Mouse (Mus musculus): ENCODE data around the gene Slc35f5.
"Not testable (repeated sequence)": the region's sequence is repeated elsewhere in the genome, so short reads cannot be mapped to it uniquely, and the experiment has no call there.

Slc35f5 gene
- long read RNA-seq, experiment 1, transcript Slc35f5-201 (16 exons, 2,733 nt): major isoform, 18 of 23 reads
- long read RNA-seq, experiment 1, partial matches to known transcripts: 1 of 23 reads
- long read RNA-seq, experiment 1, other reads (novel, unspliced or antisense): 4 of 23 reads
- long read RNA-seq, experiment 2, transcript Slc35f5-201 (16 exons, 2,733 nt): major isoform, 14 of 17 reads
- long read RNA-seq, experiment 2, partial matches to known transcripts: 2 of 17 reads
- long read RNA-seq, experiment 2, other reads (novel, unspliced or antisense): 1 of 17 reads

GRCm38 (mm10) chr1:125560259-125561192, at the start of gene Slc35f5:
TSS of gene Slc35f5 (plus strand) at chr1:125560595.
- intact Hi-C loops (cut with DNase I): loop anchor here (2.0 to 5.0 kb wide), 2 partner anchors 38 to 126 kb away; partner anchors contain the start of gene Actr3

- intact Hi-C loops (cut with DNase I): no loop called here
Observed at GRCm38 (mm10) chr1:125514706-125515105, 45.7 kb upstream of the Slc35f5 start.

GRCm38 (mm10) chr1:125516910-125517659, 43.3 kb upstream of the Slc35f5 start:
- intact Hi-C loops (cut with DNase I): no loop called here

DNA sequence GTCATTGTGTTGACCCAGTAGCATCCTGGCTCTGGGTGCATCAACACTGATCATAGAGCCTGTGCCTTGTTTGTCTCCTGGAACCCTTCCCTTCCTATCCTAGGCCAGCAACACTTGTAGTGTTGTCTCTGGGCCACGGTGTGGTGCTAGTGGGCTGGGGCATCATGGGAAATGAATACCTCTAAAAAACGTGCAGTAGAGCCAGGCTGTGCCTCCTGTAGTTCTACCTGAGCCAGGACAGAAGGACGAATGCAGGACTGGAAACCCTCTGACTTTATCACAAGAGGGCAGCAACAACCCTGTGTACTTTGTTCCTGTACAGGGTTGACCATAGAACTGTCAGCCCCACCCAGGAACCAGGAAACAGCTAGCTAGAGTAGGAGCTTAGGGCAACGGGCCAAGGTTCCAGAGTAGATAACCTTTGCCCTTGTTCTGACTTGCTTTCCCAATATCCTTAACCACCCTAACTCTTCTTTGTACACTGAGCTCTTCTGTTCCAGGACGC, 41.2 kb upstream of the Slc35f5 start:
- intact Hi-C loops (cut with DNase I): loop anchor here (2.0 kb wide), 1 partner anchor 54 kb away; no protein-coding TSS in a partner anchor

DNA sequence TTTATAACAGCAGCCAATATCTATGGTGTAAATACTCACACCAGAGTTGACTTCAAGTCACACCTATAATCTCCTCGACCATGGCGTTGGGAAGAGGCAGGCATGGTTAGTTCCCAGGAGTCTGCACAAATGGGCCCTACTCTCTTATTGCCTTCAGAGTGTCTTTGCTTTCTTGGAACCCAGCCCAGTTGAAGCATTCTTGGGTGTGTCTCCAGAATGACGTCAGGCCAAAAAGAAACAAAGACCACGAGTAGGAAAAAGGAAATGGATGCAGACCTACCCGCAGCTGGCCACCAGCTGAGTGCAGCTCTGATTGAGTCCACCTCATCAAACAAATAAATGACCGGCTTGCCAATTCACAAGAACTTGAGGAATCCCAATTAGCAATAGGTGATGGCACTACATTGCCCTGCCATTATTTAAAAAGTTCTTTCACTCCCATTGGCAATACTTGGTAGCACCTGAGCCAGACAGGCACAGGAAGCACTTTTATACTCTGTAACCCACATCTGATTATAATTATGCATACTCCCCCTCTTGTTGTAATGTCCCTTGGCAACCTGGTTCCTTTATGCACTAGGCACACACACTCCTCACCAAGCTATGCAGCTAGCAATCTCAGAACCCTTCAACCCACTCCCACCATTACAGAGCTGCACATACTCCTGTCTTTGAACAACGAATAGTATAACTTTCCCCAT, 34.3 kb upstream of the Slc35f5 start:
- intact Hi-C loops (cut with DNase I): no loop called here

DNA sequence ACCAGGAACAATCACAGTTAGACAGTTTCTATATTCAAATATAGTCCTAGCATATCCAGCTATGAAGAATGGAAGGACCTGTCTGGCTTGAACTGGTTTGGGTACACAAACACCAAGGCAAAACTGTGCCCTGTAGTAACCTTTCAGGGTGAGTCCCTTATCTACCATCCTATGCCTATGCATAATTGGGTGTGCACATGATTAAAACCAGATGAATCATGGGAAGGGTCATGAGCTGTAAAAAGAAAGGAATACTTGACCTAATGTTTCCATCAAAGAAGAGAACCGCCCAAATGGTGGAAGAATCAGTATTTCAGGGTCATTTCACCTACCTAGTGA, 33.8 kb upstream of the Slc35f5 start:
- intact Hi-C loops (cut with DNase I): no loop called here

GRCm38 (mm10) chr1:125527364-125527763, 33.0 kb upstream of the Slc35f5 start:
- intact Hi-C loops (cut with DNase I): no loop called here

GRCm38 (mm10) chr1:125533180-125533912, 27.0 kb upstream of the Slc35f5 start:
- intact Hi-C loops (cut with DNase I): not testable (repeated sequence)

- intact Hi-C loops (cut with DNase I): no loop called here
Observed at GRCm38 (mm10) chr1:125537131-125537530, 23.3 kb upstream of the Slc35f5 start.

GRCm38 (mm10) chr1:125537776-125538175, 22.6 kb upstream of the Slc35f5 start:
- intact Hi-C loops (cut with DNase I): no loop called here

GRCm38 (mm10) chr1:125539312-125539711, 21.1 kb upstream of the Slc35f5 start:
- intact Hi-C loops (cut with DNase I): no loop called here

- intact Hi-C loops (cut with DNase I): no loop called here
Observed at GRCm38 (mm10) chr1:125542008-125542999, 18.1 kb upstream of the Slc35f5 start.

- intact Hi-C loops (cut with DNase I): no loop called here
Observed at GRCm38 (mm10) chr1:125549872-125550271, 10.5 kb upstream of the Slc35f5 start.

DNA sequence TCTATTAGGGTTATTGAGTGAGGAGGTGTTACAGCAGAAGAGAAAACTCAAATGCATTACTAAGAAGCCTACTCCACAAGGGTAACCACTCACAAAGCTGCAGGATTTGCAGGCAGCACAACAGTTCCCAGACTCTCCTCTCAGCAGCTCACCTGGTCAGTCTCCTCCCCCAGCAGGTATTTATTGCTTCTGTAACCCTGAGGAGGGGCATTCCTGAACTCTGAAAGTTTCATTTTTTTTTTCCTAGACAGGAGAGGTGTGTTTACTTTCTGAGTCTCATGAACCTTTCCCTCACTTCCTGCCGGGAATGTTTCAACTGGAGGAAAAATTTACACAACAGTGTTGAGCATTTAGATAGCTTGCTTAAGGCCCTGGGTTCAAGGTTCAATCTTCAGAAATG, 10.0 kb upstream of the Slc35f5 start:
- intact Hi-C loops (cut with DNase I): no loop called here

GRCm38 (mm10) chr1:125551564-125551963, 8.8 kb upstream of the Slc35f5 start:
- intact Hi-C loops (cut with DNase I): no loop called here

DNA sequence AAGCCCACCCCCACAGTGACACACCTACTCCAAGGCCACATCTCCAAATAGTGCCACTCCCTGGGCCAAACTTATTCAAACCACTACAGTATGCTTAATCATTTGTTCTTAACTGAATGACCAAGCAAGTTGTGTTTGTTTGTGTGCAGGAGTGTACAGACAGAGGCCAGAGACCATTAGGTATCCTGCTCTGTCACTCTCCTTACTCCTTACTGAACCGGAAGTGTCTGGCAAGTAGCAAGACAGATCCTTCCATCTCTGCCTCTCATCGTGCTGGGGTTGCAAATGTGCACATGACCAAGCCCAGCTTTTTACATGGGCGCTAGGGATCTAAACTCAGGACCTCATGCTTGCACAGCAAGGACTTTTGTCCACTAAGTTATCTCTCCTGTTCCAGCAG, 1.1 kb upstream of the Slc35f5 start:
- intact Hi-C loops (cut with DNase I): no loop called here

DNA sequence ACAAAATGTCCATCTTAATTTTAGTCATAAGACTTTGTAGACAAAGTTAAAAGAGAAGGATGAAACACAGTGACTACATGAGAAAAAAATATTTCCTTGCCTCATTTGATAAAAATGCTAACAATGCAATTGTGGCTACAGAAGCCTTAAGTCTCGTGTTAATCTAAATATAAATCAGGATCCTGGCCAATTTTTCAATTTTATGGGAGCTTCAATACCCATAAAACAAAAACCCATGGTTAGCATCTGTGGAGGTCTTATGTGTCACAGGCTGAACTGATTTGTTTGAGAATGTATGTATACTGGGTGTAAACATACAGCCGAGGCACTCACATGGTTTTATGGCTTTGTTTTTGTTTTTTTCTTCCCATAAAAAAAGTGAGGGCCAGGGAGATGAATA, 674 bp upstream of the Slc35f5 start:
- intact Hi-C loops (cut with DNase I): loop anchor here (2.0 to 5.0 kb wide), 2 partner anchors 37 to 125 kb away; partner anchors contain the start of gene Actr3

- intact Hi-C loops (cut with DNase I): loop anchor here (2.0 to 5.0 kb wide), 2 partner anchors 39 to 126 kb away; partner anchors contain the start of gene Actr3
Observed at GRCm38 (mm10) chr1:125561206-125561605, 811 bp downstream of the Slc35f5 start.

DNA sequence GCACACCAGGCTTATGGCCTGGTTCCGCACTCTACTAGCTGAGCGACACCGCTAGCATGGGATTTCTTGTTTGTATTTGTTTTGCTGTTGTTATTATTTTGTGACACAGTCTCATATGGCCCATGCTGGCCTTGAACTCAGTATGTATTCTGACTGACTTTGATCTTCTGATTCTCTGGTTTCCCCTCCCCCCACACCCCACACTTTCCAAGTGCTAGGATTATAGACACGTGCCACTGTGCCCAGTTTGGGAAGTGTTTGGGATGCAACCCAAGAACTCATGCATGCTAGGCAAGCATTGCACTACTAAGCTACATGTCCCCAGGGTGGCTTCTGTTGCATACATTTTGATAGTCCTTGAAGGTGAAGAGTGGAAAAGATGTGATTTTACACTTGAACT, 1.4 kb downstream of the Slc35f5 start:
- intact Hi-C loops (cut with DNase I): loop anchor here (2.0 to 5.0 kb wide), 2 partner anchors 40 to 127 kb away; partner anchors contain the start of gene Actr3

Data from adrenal gland (tissue).